Mouse (Mus musculus) limb, embryonic 15.5 days (tissue): ENCODE data around the gene Pigt. TPM values are rescaled to one million over a fixed set of nuclear protein-coding genes. Genes with fewer than 3 reads are reported as not detected.
A peak's percentile ranks its signal among the peaks of the same experiment; 100 is the strongest.

Experiments used
- ATAC-seq: fragments of 200-750 bp; cut with Nextera tagmentation; 2 replicates; pipeline ENCODE4 v1.8.0; 2017; ENCODE audit warnings: low read depth, moderate TSS enrichment; ENCODE audit not compliant: insufficient number of reproducible peaks, low FRiP score, low TSS enrichment
- H3K27ac ChIP-seq: fragments of 300-500 bp; sonication (generic); 2 replicates; pipeline ENCODE4 v1.5.1; 2015; ENCODE audit warnings: moderate library complexity, mild to moderate bottlenecking, inconsistent platforms
- H3K27me3 ChIP-seq: fragments of 300-500 bp; sonication (generic); 2 replicates; pipeline ENCODE4 v1.6.1; 2015; ENCODE audit warnings: inconsistent platforms
- H3K36me3 ChIP-seq: fragments of 300-500 bp; sonication (generic); 2 replicates; pipeline ENCODE4 v1.6.1; 2015; ENCODE audit warnings: inconsistent platforms
- H3K4me1 ChIP-seq: fragments of 300-500 bp; sonication (generic); 2 replicates; pipeline ENCODE4 v1.6.1; 2015; ENCODE audit warnings: inconsistent platforms
- H3K4me2 ChIP-seq: fragments of 300-500 bp; sonication (generic); 2 replicates; pipeline ENCODE4 v1.6.1; 2015; ENCODE audit warnings: mild to moderate bottlenecking, inconsistent platforms
- H3K4me3 ChIP-seq: fragments of 300-500 bp; sonication (generic); 2 replicates; pipeline ENCODE4 v1.5.1; 2015; ENCODE audit warnings: mild to moderate bottlenecking, inconsistent platforms
- H3K9ac ChIP-seq: fragments of 300-500 bp; sonication (generic); 2 replicates; pipeline ENCODE4 v1.6.1; 2015; ENCODE audit warnings: inconsistent platforms
- H3K9me3 ChIP-seq: fragments of 300-500 bp; sonication (generic); 2 replicates; pipeline ENCODE4 v1.6.1; 2016; ENCODE audit warnings: inconsistent platforms
- WGBS: fragments of 180-500 bp; shearing (Covaris S2); methylation state at CpG from one replicate; pipeline ENCODE4 v1.1.7; 2015; 5-methylcytosine and 5-hydroxymethylcytosine counted together
- polyA plus RNA-seq: library from polyadenylated mRNA; unstranded; fragments of >200 nt; fragmentation: Nextera tagmentation; extraction: Ambion mirVana; gene quantifications from 2 replicates; pipeline ENCODE4 v1.2.1, GENCODE M21; 2015

The Pigt gene
- polyA plus RNA-seq, 1 experiment from 2014 or later, result 65.0 TPM

DNA sequence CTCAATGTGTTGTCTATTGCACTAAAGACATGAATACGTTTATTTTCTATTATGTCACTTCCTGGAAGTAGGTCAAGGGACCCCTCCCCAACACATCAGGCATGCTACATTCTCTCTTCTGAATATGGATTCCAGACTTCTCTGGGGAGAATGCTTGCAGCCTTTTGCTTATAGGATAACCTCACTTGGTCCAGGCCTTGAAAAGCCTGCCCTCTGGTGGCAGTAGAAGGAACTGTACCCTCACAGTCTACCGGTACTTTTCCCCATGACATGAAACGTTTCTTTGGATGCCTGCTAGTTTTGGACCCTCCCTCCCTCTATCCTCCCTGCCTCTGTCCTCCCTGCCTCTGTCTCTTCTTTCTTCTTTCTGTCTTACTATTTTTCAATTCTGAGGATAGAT lies 33.8 kb downstream of the Pigt start:
- Histone ChIP-seq H3K9me3 (no peaks in the 10 kb centered on the region), H3K4me3 (no peak overlapping the region), H3K9ac (no peak overlapping the region), H3K27ac (0 out of 2 replicates have a peak overlapping the region, but pooled peaks have one; percentile 18), H3K36me3 (no peaks in the 10 kb centered on the region), H3K4me1 (no peaks in the 10 kb centered on the region; the same call in 1 of the 2 replicates), H3K4me2 (no peak overlapping the region), H3K27me3 (no peaks in the 10 kb centered on the region)
- 0 out of 2 replicates have a peak, but pooled peaks have one; percentile 30 for ATAC-seq
- 4% methylated on average over 3 of the region's 3 CpGs for WGBS

- Histone ChIP-seq H3K4me3 (no peak overlapping the region), H3K9ac (no peak overlapping the region), H3K27me3 (no peaks in the 10 kb centered on the region), H3K9me3 (no peaks in the 10 kb centered on the region), H3K27ac (no peak overlapping the region), H3K4me2 (no peak overlapping the region), H3K36me3 (no peaks in the 10 kb centered on the region), H3K4me1 (no peaks in the 10 kb centered on the region; the same call in 1 of the 2 replicates)
- WGBS, result 53% methylated on average over 10 of the region's 10 CpGs
- ATAC-seq, result no peak
Measured at GRCm38 (mm10) chr2:164534315-164534714, 37.0 kb downstream of the Pigt start.

DNA sequence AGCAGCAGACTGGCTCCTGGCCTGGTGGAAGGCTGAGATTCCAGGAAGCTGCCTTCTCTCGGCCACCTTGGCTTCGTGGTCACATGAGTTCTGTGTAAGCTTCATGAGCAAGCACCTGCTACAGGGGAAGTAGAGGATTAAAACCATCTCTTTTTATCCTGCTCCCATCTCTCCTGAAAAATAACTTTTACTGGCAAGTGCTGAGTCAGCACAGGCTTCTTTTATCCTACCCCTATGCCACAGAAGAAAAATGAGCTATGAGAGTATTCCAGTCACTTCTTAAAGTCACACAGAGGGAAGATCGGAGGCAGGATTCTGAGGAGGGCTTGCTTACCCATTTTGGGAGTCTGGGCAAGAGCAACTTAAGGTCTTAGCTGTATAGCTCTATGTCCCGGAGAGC lies 39.7 kb downstream of the Pigt start:
- no peaks in the 10 kb centered on the region for H3K27me3 ChIP-seq
- H3K27ac ChIP-seq, result no peak overlapping the region
- WGBS, result 70% methylated on average over 4 of the region's 4 CpGs
- ATAC-seq, result no peak
- H3K4me1 ChIP-seq, result peaks cover 3% of the 10 kb centered on the region; the same call in 1 of the 2 replicates
- no peak overlapping the region for H3K4me3 ChIP-seq
- no peaks in the 10 kb centered on the region for H3K36me3 ChIP-seq
- H3K9me3 ChIP-seq, result no peaks in the 10 kb centered on the region
- no peak overlapping the region for H3K9ac ChIP-seq
- no peak overlapping the region for H3K4me2 ChIP-seq

DNA sequence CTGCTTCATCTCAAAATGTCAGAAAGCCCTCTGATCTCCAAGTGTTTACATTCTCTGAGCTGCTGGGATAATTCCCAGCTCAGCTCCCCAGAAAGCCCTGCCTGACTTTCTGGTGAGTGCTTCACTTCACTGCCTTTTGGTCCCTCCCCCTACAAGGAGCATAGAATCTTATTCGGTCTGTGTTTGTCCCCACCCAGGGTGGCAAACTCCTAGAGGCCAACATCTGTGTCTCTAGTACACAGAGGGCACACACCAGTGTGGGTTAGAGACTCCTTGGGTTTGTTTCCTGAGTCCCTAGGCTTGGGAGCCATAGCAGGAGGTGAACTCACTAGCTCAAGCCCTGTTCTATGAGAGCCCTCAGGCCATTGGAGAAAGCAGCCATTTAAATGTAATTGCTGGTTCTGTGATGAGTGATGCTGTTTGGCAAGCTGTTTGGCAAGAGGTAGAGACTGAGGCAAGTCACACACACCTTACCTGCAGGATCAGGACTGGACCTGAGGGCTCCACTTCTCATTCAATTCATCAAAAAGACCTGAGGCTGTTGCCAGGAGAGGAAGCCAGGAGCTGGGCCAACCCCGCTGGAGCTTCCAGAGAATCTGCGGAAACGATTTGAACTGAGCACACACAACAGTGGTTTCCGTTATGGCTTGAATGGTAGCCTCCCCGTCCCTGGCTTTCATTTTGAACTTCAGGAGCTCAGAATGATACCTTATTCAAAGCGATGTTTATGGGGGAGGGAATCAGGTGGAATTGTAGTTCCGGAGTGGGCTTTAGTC lies 43.5 kb downstream of the Pigt start:
- Histone ChIP-seq H3K27me3 (no peaks in the 10 kb centered on the region), H3K4me3 (no peak overlapping the region), H3K27ac (no peak overlapping the region), H3K4me2 (no peak overlapping the region), H3K9ac (no peak overlapping the region), H3K4me1 (peaks cover 3% of the 10 kb centered on the region; the same call in 1 of the 2 replicates), H3K36me3 (no peaks in the 10 kb centered on the region), H3K9me3 (no peaks in the 10 kb centered on the region)
- WGBS, result 27% methylated on average over 8 of the region's 8 CpGs
- ATAC-seq, result 0 out of 2 replicates have a peak, but pooled peaks have one; percentile 42

GRCm38 (mm10) chr2:164542132-164542531 lies 44.8 kb downstream of the Pigt start:
- H3K9me3 ChIP-seq, result no peaks in the 10 kb centered on the region
- ATAC-seq, result no peak
- no peak overlapping the region for H3K9ac ChIP-seq
- WGBS, result 73% methylated on average over 5 of the region's 5 CpGs
- H3K4me2 ChIP-seq, result no peak overlapping the region
- peaks cover 3% of the 10 kb centered on the region; the same call in 1 of the 2 replicates for H3K4me1 ChIP-seq
- H3K27me3 ChIP-seq, result no peaks in the 10 kb centered on the region
- H3K4me3 ChIP-seq, result no peak overlapping the region
- H3K27ac ChIP-seq, result no peak overlapping the region
- no peaks in the 10 kb centered on the region for H3K36me3 ChIP-seq

DNA sequence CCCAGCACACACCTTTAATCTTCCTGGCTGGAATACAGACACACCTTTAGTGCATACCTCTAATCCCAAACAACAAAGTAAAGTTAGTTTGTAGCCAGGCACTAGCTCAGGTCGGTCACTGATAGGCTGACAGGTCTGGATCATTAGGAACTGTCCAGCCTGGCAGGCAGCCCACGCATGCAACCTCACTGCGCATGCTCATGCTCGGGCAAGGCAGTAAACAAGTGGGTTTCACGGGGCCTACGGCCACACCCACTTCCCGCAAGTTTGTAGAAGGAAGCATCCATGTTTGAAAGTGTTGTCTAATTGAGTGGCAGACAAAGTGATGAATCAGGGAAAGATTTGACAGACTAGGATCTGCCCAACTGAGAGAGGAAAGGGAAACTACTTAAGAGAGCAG lies 45.3 kb downstream of the Pigt start:
- H3K4me3 ChIP-seq, result no peak overlapping the region
- no peaks in the 10 kb centered on the region for H3K9me3 ChIP-seq
- WGBS, result 82% methylated on average over 7 of the region's 7 CpGs
- no peak overlapping the region for H3K27ac ChIP-seq
- ATAC-seq, result no peak
- peaks cover 3% of the 10 kb centered on the region; the same call in 1 of the 2 replicates for H3K4me1 ChIP-seq
- H3K36me3 ChIP-seq, result no peaks in the 10 kb centered on the region
- H3K9ac ChIP-seq, result no peak overlapping the region
- H3K27me3 ChIP-seq, result no peaks in the 10 kb centered on the region
- H3K4me2 ChIP-seq, result no peak overlapping the region

DNA sequence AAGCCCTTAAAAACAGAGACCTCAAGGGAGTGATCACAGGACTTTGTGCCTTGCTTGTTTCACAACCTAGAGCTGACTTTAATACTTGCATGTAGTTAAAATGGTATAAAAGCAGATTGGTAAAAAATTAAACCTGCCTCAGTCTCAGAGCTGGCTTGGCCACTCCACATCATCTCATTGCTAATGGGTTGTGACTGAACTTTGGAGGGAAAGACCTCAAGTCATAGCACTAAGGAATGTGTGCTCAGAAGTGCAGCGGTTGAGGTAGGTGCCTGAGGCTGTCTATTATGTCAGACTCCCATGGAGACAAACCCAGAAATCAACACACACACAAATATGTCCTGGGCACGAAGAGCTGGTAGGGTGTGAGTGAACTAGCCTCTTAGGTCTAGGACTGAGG lies 46.4 kb downstream of the Pigt start:
- whole genome bisulfite sequencing, result 50% methylated on average over 2 of the region's 2 CpGs
- Histone ChIP-seq H3K9ac (no peak overlapping the region), H3K4me2 (no peak overlapping the region), H3K4me3 (no peak overlapping the region), H3K27me3 (no peaks in the 10 kb centered on the region), H3K9me3 (no peaks in the 10 kb centered on the region), H3K4me1 (peaks cover 3% of the 10 kb centered on the region; the same call in 1 of the 2 replicates), H3K27ac (no peak overlapping the region), H3K36me3 (no peaks in the 10 kb centered on the region)
- ATAC-seq, result no peak

- peaks cover 3% of the 10 kb centered on the region; the same call in 1 of the 2 replicates for H3K4me1 ChIP-seq
- H3K27ac ChIP-seq, result no peak overlapping the region
- H3K9ac ChIP-seq, result no peak overlapping the region
- H3K4me2 ChIP-seq, result no peak overlapping the region
- no peak for ATAC-seq
- no peaks in the 10 kb centered on the region for H3K9me3 ChIP-seq
- no peak overlapping the region for H3K4me3 ChIP-seq
- no peaks in the 10 kb centered on the region for H3K27me3 ChIP-seq
- H3K36me3 ChIP-seq, result no peaks in the 10 kb centered on the region
- 42% methylated on average over 5 of the region's 5 CpGs for WGBS
Measured at GRCm38 (mm10) chr2:164544454-164545097, 47.3 kb downstream of the Pigt start.

DNA sequence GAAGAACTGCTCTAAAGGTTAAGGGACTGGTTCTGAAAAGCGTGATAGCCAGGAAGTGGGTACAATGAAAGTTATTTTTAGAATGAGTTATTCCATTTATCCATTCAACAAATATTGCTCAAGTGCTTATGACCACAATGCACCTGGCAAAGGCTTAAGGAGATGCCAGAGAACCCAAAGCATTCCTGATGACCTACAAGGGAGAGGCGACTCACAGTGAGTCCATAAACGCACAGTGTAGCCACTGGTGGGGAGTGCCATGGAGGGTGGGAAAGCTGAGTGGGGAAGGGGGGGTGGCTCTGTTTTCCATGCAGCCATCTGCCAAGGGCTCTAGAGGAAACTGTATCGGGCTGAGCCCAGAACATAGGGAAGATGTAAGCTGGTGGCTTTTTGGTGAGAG lies 52.0 kb downstream of the Pigt start:
- Histone ChIP-seq H3K27me3 (peaks cover 10% of the 10 kb centered on the region; the same call in 1 of the 2 replicates), H3K4me2 (no peak overlapping the region), H3K9me3 (no peaks in the 10 kb centered on the region), H3K4me3 (no peak overlapping the region), H3K27ac (no peak overlapping the region), H3K9ac (no peak overlapping the region), H3K36me3 (no peaks in the 10 kb centered on the region), H3K4me1 (peaks cover 5% of the 10 kb centered on the region; the same call in 1 of the 2 replicates)
- WGBS, result 37% methylated on average over 4 of the region's 4 CpGs
- no peak for ATAC-seq

- H3K36me3 ChIP-seq, result no peaks in the 10 kb centered on the region
- 18% methylated on average over 10 of the region's 10 CpGs for WGBS
- H3K27me3 ChIP-seq, result peaks cover 10% of the 10 kb centered on the region; the same call in 1 of the 2 replicates
- no peak for ATAC-seq
- no peak overlapping the region for H3K4me2 ChIP-seq
- peaks cover 5% of the 10 kb centered on the region; the same call in 1 of the 2 replicates for H3K4me1 ChIP-seq
- H3K9me3 ChIP-seq, result no peaks in the 10 kb centered on the region
- H3K4me3 ChIP-seq, result no peak overlapping the region
- no peak overlapping the region for H3K9ac ChIP-seq
- H3K27ac ChIP-seq, result no peak overlapping the region
Measured at GRCm38 (mm10) chr2:164549963-164550894, 52.9 kb downstream of the Pigt start.

- Histone ChIP-seq H3K4me3 (no peak overlapping the region), H3K36me3 (no peaks in the 10 kb centered on the region), H3K9ac (no peak overlapping the region), H3K9me3 (no peaks in the 10 kb centered on the region), H3K4me1 (peaks cover 5% of the 10 kb centered on the region; the same call in 1 of the 2 replicates), H3K27ac (no peak overlapping the region), H3K4me2 (no peak overlapping the region), H3K27me3 (peaks cover 10% of the 10 kb centered on the region; the same call in 1 of the 2 replicates)
- 78% methylated on average over 2 of the region's 2 CpGs for WGBS
- no peak for ATAC-seq
Measured at GRCm38 (mm10) chr2:164550895-164551269, 53.6 kb downstream of the Pigt start.
